Mouse (Mus musculus): ENCODE measurements at regions not wholly inside any gene's neighbourhood (a gene's known extent, or its start where the extent isn't known, plus 50 kb on each side); places are given as distances from the start of the nearest gene placed in this dataset.

- no peak for TF ChIP-seq CTCF (IDR thresholded peaks at IDR 0.05; ENCODE audit: borderline replicate concordance, insufficient read depth, low read depth, low read length)
- TF ChIP-seq POLR2A (IDR thresholded peaks at IDR 0.05; ENCODE audit: borderline replicate concordance, insufficient read depth, low read length) = no peak
Observed at GRCm38 (mm10) chr13:113516102-113516501, 102.3 kb downstream of the Snx18 start.
